Mouse (Mus musculus) skeletal muscle tissue, adult 2 months (tissue): ENCODE results near the gene Fam53b.

Source experiments
- DNase-seq: peaks from one replicate; pipeline ENCODE4 v3.0.0-alpha.2; 2012; ENCODE audit warnings: low read depth, low spot score

Fam53b gene

DNA sequence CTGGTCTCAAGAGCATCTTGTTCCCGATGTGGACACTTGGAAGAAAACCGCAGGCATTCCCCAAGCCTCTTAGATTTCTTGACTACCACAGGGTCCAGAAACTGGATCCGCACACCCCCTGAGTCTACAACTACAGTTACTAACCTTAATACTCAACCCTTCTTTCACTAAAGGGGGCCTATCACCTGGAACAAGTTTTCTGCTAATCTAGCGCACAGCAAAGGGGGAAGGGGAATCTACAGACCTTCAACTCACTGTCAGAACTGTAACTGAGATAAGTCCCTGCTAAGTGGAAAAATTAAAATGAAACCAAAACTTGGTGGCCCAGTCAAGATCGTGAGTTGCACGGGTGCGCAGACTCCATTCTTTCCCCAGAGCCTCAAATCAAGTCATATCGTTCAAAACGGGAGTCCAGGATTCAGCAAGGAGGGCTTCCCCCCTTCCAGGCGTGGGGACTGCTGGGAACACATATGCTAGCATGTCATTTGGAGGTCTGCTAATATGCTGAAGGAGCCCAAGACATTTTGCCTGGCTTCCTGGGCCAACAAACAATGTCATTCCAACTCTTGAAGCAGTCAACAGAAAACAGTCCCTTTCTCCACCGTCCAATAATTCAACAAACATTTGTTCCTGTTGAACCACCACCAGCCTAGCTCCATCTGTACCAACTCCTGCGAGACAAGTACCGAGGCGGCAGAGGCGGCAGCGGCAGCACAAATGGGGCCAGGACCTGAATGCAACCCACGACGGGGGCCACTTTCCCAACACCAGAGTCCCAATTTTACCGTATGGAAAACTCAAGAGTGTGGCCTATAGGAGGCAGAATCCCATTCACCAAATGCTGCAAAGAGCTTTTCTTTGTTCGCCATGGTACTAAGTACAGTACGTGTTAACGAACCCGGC is 1.7 kb downstream of the Fam53b start:
- no peak for DNase-seq

DNA sequence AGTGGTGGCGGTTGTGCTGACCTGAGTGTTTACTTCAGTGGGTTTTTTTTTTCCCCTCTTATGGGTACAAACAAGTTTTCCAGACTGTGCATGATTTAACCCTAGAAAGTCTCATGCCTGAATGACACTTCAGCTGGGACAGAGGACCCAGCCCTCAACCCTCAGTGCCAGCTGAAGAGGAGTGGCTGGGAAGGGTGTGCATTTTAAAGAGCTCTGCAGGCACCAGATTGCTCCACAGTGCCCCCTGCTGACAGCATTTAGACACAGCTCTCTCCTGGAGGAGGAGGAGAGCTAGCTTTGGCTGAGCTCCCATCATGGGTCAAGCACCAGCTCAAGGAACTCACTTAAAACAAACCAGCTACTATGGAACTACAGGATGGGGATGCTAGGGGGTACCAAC is 2.8 kb downstream of the Fam53b start:
- DNase-seq, result peak; percentile 92

DNA sequence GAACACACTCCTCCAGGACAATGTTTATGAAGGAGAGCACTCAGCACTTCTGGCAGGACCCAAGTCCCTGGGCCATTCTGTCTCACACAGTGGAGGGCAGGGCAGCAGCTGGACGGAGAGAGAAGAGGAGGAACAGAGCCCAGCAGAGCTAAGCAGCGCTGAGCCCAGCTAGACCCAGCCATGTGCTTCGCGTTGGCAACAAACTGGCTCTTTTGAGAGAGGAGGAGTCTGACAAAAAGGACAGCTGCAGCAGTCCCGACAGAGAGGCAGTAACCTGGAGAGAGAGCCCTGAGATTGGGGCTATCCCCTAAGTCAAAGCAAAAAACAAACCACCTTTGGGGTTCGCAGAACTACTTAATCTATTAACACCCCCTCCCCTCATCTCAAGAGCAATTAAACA is 3.3 kb downstream of the Fam53b start:
- peak; percentile 86 for DNase-seq

DNA sequence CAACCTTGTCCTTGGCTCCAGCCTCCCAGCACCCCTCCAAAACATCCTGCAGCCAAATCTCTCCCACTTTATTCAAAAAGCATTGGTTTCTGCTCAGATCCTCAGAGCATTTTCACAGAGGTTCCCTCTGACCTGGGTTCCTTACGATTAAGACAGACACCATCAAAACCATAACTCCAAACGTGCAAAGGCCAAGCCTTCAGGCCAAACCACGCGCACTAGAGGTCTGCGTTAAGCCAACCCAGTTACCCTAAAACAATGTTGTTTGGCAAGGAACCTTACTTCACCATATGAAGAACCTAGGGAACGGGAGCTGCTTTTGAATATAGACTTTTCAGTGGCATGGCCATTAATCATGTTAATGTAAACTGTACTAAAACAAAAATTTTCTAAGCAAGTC is 4.0 kb downstream of the Fam53b start:
- DNase-seq, result no peak

DNA sequence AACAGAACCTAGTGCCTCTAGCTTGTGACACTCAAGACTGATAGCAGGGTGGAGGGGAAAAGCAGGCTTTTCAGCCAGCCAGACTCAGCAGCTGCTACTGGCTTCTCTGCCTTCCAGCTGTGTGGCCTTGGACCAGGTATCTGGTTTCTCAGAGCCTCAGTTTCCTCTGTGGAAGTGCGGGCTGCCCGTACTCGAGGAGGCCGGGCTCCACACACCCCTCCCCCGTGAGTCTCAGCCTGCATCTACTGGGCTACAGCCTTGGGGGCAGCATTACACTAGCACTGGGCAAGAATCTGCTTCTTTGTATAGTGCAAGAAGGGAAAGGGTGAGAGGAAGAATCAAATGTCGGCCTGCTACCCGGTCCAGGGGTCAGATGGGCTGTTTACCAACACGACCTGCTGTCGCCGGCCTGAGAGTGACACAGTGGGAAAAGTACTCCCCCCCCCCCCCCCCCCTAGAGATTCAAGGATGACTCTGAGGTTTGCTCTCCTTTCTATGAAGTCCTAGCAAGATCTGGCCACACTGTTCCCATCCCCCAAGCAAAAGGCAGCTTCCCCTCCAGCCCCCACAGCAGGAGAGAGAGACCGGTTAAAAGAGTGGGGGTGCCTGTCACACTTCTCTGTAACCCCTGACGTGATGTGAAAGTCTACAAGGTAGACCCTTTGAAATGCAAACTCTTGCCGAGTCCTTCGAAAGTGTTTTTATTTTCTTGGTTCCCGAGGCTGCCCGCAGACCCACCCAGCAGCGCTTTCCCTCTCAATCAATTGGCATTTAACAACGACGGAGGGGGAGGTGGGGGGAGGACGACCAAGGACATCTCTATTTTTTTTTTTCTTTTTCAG is 4.6 kb downstream of the Fam53b start:
- no peak for DNase-seq

DNA sequence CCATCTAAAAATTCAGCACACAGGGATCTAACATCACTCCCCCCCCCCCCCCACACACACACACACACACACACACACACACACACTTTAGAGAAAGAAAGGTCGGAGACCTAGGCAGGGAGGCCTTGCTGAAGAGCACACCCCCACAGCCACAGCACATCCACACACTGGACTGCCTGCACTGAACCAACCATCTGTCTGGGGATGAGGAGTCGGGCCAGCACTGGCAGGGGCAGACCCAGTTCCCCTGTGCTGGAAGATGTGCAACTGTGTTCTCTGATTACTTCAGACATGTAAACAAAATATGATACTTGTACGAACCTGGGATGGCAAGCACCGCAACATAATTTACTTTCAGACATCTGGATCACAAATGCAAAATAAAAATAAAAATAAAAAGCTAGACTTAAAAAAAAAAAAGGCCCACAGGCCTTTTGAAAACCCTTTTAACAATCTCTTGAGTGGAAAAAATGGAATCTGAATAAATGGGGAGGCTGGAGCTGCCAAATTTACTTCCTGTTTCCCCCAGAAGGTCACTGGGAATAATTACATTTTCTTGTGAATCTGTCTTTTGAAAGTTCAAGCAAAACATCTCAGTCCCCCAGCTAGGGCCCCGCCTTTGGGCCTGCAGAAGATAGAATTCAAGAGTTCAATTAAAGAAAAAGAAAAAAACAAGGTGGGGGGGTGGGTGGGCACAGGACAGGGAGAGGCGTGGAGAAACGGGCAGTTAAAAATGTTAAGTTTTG is 5.5 kb downstream of the Fam53b start:
- DNase-seq, result peak; percentile 88

DNA sequence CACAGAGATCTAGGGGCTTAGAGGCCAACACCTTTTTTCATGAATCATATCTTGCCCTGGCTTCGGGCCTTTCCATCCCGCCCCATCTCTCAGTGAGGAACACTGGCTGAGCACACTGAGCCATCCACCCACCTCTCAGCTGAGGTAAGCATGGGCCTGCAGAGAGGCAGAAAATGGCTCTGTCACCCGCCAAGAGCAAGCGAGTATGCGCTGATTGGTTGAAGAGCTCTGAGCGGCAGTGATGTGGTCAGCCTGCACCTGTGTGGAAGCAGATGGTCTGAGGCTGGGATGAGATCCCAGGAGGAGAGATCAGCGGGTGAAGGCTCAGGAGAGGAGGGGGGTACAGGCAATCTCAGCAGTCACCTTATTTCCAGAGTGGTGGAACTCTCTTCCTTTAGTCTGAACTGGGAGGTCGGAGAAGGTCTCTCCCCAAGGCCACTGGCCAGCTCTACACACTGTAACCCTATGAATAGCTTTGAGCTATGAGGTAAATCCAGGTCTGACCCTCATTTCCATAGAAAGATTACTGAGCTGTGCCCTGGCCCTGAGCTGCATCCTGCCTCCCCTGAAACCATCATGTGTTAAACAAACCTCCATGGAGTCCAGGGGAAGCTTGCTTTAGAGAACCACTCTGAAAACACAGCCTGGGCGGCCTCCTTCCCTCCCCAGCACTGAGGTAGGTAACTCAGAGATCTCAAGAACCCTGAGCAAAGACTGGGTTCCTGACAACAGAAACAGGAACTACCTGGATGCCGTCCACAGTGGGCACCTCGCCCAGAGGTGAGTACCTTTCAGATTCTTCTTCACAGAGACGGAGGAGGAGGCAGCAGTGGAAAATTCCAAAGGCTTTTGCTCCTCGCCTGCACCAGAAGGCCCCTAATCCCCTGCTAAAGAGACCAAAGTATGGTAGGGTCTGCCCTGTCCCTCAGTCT is 6.5 kb downstream of the Fam53b start:
- no peak for DNase-seq

DNA sequence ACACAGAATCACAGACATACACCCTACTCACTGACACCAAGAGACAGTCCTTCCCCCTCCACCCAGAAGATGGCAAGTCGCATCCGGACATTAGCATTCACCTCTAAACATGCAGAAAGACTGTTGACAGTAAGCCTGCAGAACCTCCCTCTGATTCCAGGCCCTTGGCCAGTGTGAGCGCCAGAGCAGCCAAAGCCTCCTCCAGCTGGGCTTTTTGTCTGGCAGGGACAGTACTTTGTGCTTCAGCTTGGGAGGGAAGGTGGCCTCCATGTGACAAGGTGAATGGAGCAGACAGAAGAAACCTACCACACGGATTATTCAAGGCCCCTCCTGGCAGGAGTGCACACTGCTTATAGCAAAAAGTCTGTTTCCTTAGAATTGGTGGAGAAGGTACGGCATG is 7.4 kb downstream of the Fam53b start:
- DNase-seq, result no peak

DNA sequence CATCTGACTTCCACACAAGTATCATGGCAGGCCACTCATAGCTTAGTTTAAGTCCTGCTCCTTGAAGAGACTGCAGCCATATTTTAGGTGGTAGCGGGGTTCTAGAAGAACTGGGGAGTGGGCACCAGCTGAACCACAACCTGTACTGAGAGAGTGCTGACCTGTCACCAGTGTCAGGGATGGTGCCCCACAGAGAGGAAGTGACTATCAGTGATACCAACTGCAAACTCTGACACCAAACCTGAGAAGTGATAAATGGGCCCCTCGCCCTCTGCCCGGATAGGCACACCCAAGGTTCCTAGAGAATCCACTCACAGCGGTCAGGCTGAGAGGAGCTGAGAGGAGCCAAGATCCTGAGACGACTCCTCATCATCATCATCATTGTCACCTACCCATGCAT is 8.7 kb downstream of the Fam53b start:
- no peak for DNase-seq

DNA sequence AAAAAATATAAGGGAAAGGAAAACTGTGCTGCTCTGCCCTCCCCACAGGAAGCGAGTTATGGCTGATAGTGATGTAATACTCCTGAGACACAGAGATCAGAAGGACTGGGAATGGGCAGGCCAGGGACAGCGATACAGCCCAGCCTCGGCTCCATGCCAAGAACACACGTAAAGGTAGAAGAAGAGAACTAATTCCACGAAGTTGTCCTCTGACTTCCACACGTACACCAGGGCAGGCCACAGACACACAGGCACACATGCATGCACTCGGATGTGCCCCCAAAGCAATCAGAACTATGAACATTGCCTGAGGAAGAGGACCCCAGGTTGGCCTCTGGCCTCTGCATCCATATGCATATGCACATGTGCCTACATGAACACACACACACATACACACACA is 9.2 kb downstream of the Fam53b start:
- no peak for DNase-seq

DNA sequence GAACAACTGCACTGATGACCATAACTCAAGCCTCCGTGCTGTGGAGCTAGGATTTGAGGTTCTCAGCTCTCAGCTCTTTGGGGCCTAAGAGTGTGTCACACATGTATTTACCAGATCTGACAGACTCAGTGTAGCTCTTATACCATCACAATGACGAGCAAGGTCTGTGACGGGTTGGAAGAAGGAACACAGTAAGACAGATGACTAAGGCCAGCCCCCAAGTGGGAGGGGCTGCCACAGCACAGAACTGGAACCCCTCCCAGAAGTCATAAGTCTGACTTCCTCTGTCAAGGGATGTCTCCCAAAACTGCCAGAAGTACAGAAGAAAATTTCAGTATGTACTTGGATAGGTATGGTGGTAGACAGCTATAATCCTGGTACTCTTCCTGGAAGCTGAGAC is 9.7 kb downstream of the Fam53b start:
- DNase-seq, result no peak

DNA sequence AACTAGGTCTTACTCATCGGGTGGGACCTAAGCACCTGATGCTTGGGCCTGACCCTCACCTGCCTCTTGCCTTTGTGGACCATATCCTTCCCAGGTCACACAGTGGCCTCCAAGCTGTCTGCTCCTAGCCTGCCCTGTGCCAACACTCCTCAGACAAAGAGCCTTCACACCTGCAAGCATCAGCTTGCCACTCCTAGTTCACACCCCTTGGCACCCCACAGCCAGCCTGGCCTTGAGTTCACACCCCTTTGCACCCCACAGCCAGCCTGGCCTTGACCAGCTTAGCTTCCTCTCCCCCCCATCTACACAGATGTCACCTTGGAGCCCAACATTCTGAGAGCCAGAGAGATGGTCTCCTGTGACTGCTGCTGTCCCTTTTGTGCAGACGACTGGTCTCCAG is 10.3 kb downstream of the Fam53b start:
- no peak for DNase-seq

DNA sequence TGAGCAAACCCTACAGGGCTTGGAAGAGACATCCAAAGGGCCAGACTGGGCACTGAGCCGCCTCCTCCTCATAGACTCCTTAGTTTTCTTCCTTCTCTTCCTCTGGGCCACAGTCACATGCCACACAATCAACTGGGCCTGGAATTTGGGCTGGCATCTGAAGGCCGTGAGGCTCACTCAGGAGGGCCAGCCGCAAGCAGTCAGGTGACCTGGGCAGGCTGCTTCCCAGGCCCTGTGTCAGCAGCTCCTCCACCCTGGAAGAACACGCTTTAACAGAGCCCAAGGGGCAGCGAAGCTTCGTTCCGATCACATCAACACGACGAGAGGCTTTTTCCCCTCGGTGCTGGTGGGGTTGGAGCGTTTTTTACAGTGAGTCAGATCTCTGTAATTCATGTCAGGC is 11.0 kb downstream of the Fam53b start:
- DNase-seq, result no peak

DNA sequence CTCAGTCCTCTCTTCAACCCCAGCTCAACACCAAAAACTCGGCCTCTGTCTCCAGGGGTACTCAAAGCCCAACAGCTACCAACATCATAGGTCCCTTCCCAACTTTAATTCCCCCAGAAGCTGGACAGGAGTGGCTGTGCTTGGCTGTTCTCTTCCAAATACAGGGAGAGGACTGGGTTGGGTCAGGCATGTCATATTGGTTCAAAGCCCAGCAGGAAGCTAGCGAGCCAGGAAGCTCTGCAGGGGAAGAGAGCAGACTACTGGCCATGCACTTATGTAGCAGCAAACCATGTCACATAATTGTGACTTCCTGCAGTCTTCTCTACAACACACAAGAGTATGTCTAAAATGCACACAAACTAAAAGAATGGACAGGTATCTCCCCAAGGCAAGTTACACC is 11.6 kb downstream of the Fam53b start:
- no peak for DNase-seq

DNA sequence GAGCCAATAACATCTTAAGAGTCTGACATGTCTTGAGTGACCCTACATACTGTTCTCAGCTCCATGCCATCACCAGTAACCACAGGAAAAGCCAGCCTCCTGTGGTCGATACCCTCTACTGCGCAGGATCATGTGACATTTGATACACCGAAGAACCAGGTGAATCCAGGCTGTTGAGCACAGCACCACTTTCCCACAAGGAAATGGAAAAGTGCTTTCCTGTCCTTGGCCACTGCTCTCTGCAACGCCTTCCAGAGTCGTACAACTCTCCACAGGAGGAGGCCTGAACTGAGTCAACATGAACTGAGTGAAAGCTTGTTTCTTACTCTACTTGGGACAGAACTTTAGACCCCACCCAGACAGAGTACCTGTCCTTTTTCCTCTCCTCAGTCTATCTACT is 12.2 kb downstream of the Fam53b start:
- DNase-seq, result no peak

DNA sequence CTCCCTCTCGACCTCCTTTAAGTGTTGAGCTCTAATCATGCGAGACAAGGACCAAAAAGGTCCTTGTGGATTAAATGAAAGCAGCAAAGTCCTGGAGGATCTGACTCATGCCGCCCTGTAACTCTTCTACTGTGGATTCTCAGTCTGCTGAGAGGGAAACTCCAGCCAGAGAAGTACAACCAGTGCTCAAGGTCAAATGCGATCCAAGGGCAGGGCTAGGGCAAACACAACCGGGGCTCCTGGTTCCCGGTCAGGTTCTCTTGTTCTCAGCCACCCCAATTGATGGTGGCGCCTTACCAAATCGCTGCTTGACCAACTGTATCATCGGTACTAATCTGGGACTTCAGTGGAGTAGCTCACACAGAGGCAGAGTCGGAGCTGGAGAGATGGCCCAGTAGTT is 12.8 kb downstream of the Fam53b start:
- DNase-seq, result no peak

DNA sequence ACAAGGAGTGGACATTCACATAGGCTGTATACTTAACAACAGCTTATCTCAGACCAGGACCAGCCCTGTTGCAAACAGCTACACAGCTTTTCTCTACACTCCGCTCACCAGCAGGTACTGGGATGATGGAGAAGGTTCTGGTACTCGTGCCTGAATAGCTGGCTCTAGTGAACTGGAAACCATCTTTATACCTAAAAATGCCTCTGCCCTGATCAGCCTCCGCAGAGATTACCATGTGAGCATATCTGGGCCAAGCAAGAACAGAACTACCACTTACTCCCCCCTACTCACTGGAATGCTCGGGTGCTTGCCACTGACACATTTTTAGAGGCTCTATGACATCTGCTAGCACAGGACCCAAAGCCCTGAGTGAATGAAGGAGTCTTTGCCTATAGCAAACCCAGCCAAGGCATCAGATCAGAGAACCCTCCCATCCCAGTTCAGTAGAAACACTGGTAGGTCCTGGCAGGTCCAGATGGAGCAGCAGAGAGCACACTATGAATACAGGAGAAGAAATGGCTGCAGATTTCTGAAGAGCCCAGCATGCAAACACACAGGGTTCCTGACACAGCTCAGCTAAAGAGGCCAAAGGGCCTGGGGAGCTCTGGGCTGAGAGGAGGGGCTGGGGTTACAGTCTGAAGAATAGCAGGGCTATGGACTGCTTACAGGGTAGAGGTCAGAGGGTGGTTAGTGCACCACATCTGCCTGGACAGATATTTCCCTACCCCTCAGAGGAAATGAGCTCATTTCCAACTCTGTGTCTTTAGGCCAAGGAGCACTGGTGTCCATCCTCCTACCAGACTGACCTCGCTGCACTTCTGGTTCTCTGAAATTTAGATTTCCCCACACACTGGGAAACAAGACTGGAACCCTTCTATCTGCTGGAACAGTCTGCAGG is 14.3 kb downstream of the Fam53b start:
- DNase-seq, result no peak

DNA sequence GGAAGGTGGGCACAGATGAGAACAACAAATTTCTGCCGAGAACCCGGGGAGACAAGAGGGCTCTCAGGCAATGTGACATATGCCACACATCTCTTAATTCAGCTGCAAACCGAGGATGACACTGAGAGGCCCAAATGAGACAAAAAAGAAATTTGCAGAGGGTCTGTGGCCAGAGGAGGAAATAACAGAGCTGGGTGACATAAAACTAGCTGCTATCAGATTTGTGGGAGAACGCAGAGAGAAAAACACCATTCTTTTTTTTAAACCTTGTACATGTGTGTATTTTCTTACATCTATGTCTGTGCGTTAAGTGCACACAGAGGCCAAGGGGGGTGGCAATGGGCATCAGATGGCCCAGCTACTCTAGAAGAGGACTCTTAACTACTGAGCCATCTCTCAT is 18.5 kb downstream of the Fam53b start:
- DNase-seq, result no peak

DNA sequence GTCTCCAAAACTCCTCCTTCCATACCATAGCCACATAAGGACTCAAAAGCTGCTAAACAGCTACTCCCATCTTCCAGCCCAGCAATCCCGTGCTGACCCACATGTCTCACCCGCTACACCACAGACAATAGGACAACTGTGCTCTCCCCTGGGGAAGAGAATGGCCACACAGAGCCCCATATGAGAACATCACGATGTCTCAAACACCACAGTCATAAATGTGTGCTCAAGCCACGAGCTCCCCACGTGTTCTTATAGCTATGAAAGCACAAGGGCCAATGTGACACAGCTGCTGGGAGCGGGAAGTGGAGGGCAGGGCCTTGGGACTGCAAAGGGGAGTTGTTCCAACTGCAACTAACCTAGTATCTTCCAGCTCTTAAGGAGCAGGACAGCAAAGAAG is 20.2 kb downstream of the Fam53b start:
- DNase-seq, result no peak
